Mouse (Mus musculus) left cerebral cortex, postnatal 14 days (tissue): ENCODE measurements at regions not wholly inside any gene's neighbourhood (a gene's known extent, or its start where the extent isn't known, plus 50 kb on each side); places are given as distances from the start of the nearest gene placed in this dataset.

Source experiments
- DNase-seq, 2 experiments: peaks; one replicate each; pipeline ENCODE4 v3.0.0; 2021 to 2022; ENCODE audit warnings: low spot score in 2 of 2, mixed read lengths in 1 of 2
- intact Hi-C: fragments of 180-260 bp; cut with DNase I; formaldehyde crosslinking; loops from one replicate; pipeline ENCODE4 v1.15.1; 2025

DNA sequence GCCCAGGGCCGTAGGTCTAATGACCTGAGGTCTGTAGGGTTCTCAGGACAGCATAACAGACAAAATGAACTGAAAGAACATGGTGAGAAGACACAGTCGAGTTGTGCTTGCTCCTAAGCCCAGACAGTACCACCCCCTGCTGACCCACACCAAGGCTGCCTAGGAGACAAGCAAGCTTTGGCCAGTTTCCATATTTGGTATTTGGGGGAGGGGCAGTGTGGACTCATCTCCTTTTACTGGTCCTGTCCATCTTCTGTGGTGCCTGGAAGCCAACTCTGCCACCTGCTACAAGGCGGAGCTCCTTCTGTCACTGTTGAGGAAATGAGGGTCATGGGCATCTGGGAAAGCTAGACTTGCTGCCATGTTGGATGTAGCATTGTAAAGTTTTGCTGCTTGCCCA, 68.9 kb downstream of the Tex29 start:
- no peak for DNase-seq
- intact Hi-C loops, result no loop called here

DNA sequence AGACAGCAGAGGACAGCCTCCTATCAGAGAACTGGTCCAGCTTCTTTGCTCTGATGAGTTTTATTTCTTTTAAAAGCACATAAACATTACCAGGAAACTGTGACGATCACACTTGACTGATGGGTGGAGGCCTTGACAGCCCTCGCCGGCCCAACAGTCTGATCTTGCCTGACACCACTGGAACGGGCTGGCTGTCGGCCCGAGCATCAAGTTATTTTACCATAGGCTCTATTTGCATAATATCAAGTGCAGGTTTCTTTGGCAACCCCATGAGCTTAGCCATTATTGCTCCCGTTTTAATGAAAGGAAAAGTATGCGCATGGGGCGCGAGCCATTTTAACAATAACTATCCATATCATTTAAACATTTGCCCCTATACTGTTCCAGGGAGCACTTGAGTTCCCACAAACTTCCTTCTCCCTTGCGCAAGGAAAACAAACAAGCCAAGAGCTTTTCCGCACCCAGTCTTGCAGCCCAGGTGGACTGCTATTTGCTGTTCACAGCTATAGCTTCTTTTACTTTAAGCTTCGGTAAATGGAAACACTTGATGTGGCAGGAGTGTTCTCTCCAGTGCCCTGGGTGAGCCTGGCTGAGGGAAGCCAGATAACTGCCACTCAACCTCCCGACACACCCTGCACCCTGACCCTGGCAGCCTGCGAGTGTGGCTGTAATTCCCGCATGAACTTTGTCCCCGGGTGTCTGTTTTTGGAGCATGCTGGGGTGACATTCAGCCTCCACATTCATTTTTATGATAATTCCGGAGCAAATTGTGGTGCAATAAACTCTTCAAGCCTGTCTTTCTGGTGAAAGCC, 71.6 kb downstream of the Tex29 start:
- no peak for DNase-seq
- intact Hi-C loops, result loop anchor here (5.0 kb wide), 1 partner anchor 70 kb away; the partner anchor contains the start of gene Tex29

- DNase-seq, result no peak
- intact Hi-C loops, result loop anchor here (5.0 kb wide), 1 partner anchor 70 kb away; the partner anchor contains the start of gene Tex29
Observed at GRCm38 (mm10) chr8:11912451-11913128, 72.3 kb downstream of the Tex29 start.

DNA sequence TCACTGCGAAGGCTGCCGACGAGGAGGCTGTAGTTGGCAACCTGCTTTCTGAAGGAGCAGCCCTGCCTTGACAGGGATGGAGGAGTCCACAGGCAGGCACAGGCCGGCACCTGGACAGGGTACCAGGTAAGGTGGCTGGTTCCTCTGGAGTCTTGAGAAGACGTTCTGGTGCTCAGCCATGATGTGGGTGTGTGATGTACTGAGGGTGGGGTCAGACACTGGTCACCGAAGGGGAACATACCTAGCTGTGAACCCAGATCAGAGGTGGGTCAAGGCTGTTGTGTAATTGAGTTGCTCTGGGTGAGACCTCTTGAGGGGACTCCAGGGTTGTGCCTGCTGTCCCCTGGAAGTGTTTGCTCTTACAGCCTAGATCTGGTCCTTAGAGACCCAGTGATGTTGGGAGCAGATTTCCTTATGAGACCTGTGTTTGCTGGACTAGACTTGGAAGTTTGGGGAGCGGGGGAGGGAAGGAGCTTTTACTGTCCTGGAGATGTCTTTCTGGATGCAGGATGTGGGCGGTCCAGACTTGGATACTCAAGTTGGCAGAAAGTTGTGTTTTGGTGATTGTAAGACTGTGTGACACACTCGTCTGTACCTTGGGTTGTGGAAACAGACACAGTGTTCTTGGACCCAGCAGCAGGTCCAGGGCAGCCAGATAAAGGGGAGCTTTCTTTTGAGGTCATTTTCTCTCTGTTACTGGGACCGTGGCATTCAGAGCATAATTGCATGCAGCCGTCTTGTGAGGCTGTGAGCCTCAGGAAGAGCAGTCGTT, 73.0 kb downstream of the Tex29 start:
- intact Hi-C loops, result loop anchor here (5.0 kb wide), 1 partner anchor 71 kb away; the partner anchor contains the start of gene Tex29
- DNase-seq, result peak in 1 of 2 experiments; percentile 25

GRCm38 (mm10) chr8:11914131-11914530, 73.9 kb downstream of the Tex29 start:
- DNase-seq, result no peak
- intact Hi-C loops, result loop anchor here (5.0 kb wide), 1 partner anchor 72 kb away; the partner anchor contains the start of gene Tex29

GRCm38 (mm10) chr8:11914681-11915474, 74.6 kb downstream of the Tex29 start:
- DNase-seq, result peak; percentile 42 to 43
- intact Hi-C loops, result loop anchor here (5.0 kb wide), 1 partner anchor 73 kb away; the partner anchor contains the start of gene Tex29

DNA sequence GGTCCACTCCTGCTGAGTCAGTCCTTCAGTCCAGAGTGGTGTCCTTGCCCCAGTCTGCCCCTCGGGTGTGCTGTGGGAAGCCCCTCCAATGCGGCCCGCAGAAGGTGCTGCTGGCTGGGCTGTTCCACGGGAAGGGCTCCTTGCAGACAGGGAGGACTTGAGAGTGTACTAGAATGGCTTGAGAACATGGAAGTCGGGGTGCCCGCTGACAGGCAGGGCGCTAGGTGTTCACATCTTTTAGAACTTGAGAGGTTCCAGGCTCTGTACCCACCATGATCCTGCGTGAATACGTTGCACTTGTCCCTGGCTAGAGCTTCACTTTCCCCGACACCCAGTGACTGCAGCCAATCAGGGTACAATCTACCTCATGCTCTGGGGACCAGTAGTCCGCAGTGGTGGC, 75.4 kb downstream of the Tex29 start:
- no peak for DNase-seq
- intact Hi-C loops, result no loop called here

GRCm38 (mm10) chr8:11919876-11920275, 79.6 kb downstream of the Tex29 start:
- intact Hi-C loops, result loop anchor here (5.0 kb wide), 1 partner anchor 163 kb away; no protein-coding TSS in a partner anchor
- no peak for DNase-seq

GRCm38 (mm10) chr8:11923115-11923514, 82.8 kb downstream of the Tex29 start:
- intact Hi-C loops, result loop anchor here (5.0 kb wide), 1 partner anchor 166 kb away; no protein-coding TSS in a partner anchor
- peak in 1 of 2 experiments; percentile 26 for DNase-seq

- DNase-seq, result peak; percentile 72 to 79
- intact Hi-C loops, result loop anchor here (5.0 kb wide), 1 partner anchor 167 kb away; no protein-coding TSS in a partner anchor
Observed at GRCm38 (mm10) chr8:11924165-11924564, 83.9 kb downstream of the Tex29 start.

GRCm38 (mm10) chr8:11942892-11943332, 102.6 kb downstream of the Tex29 start:
- DNase-seq, result peak; percentile 82 to 83
- intact Hi-C loops, result loop anchor here (5.0 kb wide), 1 partner anchor 186 kb away; no protein-coding TSS in a partner anchor

DNA sequence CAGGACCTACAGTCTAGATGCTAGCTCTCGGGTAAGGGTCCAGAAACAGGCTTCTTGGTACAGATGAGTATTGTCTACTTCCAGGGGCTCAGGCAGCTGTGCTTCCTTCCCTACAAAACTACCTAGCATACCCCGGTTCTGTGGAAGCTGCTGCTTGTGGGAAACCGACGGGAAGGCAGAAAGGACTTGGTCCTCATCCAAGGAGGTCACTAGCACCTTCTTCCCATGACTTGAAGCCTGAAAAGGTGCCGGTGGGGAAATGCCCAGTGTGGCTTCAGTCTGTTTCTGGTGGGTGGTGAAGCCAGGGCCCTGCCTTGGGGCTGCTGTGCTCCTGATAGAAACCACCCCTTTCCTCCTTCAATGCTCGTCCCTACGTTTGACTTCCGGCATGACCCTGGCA, 107.5 kb downstream of the Tex29 start:
- intact Hi-C loops, result no loop called here
- no peak for DNase-seq

- intact Hi-C loops, result loop anchor here (2.0 kb wide), 3 partner anchors 609 to 723 kb away; no protein-coding TSS in a partner anchor
- no peak for DNase-seq
Observed at GRCm38 (mm10) chr8:11956268-11956667, 116.0 kb downstream of the Tex29 start.

DNA sequence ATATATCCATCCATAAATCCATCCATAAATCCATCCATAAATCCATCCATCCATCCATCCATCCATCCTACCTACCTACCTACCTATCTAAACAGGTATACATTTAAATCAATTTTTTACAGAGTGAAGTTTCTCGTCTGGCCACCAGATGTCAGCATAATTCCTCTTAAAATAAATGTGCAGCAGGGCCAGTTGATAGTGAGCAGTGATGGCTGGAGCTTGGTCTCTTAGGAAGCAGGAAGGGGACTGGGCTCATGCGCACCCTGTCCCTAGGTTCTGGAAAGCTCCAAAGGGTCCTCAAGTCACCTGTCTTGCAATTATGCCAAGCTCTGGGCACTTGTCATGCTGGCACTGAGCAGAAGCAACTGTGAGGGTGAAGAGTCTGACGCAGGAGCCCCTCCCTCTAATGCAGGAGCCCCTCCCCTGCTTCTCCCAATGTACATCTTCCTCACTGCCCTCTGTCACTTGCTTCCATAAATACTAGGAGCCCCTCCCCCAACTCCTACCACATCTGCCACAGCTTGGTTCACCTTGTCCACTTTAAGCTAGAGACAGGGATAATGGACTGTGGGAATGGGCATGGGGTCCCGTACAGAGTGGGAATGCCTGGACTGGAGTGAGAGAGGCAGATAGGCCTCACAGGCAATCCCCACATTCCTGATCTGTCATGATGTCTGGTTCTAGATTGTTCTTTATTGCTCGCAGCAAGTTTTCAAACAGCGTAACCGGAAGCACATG, 116.9 kb downstream of the Tex29 start:
- intact Hi-C loops, result loop anchor here (2.0 kb wide), 3 partner anchors 608 to 722 kb away; no protein-coding TSS in a partner anchor
- peak; percentile 69 to 75 for DNase-seq

DNA sequence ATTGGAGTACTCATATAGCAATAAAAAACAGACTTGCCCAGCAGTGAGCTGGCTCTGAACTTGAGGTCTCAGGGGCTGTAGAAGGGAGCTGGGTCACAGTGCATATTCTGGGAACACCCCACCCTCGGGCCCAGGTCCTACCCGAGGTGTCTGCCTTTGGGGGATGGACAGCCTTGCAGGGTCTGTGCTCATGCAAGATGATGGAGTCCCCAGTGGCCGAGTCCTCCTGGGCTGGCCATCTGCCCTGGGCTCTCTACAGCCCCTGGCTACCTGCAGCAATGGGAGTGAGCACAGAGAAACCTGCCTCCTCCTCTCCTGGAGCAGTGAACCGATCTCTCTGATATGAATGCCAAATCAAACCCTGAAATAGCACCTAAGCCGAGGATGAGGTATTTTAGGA, 117.9 kb downstream of the Tex29 start:
- intact Hi-C loops, result no loop called here
- peak in 1 of 2 experiments; percentile 34 for DNase-seq

DNA sequence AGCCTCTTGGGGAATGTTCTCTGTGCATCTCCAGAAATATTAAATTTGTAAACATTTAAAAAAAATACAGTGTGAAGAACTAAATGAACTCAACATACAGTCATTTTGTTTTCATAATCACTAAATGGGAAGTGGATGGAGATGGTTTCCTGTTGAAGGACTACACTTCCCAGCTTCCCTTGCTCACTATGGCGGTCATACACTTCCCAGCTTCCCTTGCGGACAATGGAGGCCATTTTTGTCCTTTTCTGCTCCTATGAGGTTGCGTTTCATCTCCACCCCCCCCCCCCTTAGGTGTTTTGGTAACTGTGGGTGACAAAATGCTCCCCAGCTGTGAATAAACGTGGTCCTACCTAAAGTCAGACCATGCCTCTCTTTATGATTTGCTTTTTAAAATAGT, 119.2 kb downstream of the Tex29 start:
- DNase-seq, result no peak
- intact Hi-C loops, result no loop called here

DNA sequence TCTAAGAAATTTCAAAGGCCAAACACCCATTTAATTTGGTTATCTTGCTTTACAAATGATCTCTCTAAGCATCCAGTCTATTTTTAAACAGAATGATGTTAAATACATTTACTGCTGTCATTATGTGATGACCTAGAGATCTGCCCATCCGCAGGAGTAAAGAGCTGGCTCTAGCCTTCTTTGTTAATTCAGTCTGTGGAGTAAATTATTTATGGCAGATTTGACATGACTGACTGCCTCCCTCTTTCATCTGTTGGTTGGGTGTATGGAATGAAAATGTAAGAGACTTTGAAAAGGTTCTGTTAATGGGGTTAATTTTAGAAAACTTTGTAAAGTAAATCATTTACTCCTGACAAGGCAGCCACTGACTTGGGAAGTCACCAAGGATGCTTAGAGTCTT, 123.3 kb downstream of the Tex29 start:
- no peak for DNase-seq
- intact Hi-C loops, result no loop called here

GRCm38 (mm10) chr8:11967670-11968069, 127.4 kb downstream of the Tex29 start:
- DNase-seq, result no peak
- intact Hi-C loops, result no loop called here
